Mouse (Mus musculus): ENCODE results near the gene Pde4b. TPM values are rescaled to one million over a fixed set of nuclear protein-coding genes. Genes with fewer than 3 reads are reported as not detected.

Pde4b gene
- polyA plus RNA-seq, 1 experiment from 2014 or later = 2.5 TPM

DNA sequence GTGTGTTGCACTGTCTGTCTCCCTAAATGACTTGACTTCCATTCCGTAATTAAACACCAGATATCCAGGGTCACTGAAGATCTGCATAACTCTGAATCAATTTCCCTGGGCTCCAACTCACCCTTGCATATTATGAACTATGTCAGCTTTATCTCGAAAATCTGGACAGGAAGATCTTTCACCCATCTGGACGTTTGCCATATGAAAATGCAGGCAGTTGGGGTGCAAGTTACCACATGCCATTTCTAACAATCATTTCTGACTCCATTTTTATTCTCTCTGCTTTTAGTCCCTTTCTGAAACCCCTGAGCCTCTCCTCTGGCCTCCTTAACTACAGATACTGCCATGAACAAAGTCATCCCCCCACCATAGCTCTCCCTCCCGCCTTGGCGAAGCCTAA is 407.7 kb downstream of the Pde4b start:
- in situ Hi-C loops (cut with MboI; ENCODE audit: low pct_unique_long_range_greater_than_20kb) = loop anchor here (5.0 to 25.0 kb wide), 2 partner anchors 157 to 467 kb away; no protein-coding TSS in a partner anchor
- no peaks in the 10 kb centered on the region for H3K27me3 ChIP-seq
- CTCF ChIA-PET = no interaction called here
- no peak for TF ChIP-seq CTCF (IDR thresholded peaks at IDR 0.05)
- DNase-seq (ENCODE audit: low read depth, low spot score) (no peak), ATAC-seq (no peak)
- POLR2A ChIA-PET = interaction anchor here (0.6 kb wide), 1 partner anchor 35 kb away, joined by 3 read pairs; no protein-coding TSS in a partner anchor

DNA sequence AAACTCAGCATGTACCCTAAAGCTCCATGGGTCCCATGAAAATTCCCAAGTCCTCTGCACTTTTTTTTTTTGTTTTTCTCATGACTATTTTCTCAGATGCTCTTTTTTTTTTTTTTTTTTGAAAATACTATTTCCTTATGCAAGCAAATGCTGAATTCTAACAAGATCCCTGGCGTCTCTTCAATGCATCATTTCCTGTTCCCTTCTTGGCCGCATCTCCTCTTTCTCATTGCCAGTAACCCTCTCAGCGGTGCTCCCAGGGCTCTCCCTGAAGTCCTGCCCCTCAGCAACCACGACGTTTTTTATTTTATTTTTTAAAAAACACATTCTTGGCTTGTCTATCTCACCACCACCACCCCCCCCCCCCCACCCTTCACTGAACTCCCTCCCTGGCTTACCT is 408.1 kb downstream of the Pde4b start:
- ChIA-PET POLR2A (interaction anchor here (0.6 kb wide), 1 partner anchor 35 kb away, joined by 3 read pairs; no protein-coding TSS in a partner anchor), CTCF (no interaction called here)
- in situ Hi-C loops (cut with MboI; ENCODE audit: low pct_unique_long_range_greater_than_20kb) = loop anchor here (5.0 to 25.0 kb wide), 2 partner anchors 157 to 467 kb away; no protein-coding TSS in a partner anchor
- H3K27me3 ChIP-seq = no peaks in the 10 kb centered on the region
- TF ChIP-seq CTCF (IDR thresholded peaks at IDR 0.05) = no peak
- DNase-seq (ENCODE audit: low read depth, low spot score) (no peak), ATAC-seq (no peak)

DNA sequence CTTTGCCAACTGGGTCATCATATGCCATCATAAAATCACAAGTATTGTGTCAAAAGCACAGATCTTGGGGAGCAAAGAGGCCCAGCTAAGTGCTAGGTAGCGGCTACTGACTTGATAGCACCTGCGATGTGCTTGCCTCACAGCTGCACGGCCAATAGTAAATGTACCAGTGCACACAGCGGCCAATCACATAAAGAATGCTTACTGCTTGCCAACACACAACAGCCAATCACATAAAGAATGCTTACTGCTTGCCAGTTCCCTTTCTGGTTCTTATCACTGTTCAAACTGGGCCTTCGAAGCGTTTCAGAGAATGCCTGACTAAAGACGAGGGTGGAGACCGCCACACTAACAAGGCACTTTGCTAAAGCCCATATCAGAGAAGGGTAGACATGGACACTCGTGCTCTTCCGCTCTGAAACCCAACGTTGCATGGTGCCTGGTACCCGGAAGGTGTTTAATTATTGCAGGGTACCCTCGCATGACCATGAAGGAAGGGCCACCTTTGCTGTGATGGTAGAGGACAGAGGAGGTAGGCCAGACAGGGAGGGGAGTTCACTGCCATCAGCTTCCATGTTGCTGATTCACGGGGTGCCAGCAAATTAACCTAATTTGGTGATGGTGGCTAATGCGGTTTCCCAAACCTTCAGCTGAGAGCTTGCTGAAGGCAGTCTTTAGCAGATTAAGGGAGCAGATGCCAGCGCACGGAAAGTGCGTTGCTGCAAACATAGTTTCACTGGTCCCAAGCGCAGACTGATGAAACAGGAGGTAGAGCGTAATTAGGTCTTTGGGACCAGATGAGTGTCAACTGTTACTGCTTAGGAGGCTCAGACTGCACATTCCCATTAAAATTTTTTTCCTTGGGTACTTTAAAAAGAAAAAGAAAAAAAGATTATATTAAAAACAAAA is 409.2 kb downstream of the Pde4b start:
- in situ Hi-C loops (cut with MboI; ENCODE audit: low pct_unique_long_range_greater_than_20kb) = loop anchor here (5.0 to 25.0 kb wide), 2 partner anchors 156 to 466 kb away; no protein-coding TSS in a partner anchor
- no peak for TF ChIP-seq CTCF (IDR thresholded peaks at IDR 0.05)
- ATAC-seq = no peak
- H3K27me3 ChIP-seq = no peaks in the 10 kb centered on the region
- CTCF ChIA-PET = interaction anchor here (1.4 kb wide), 1 partner anchor 80 kb away, joined by 4 read pairs; no protein-coding TSS in a partner anchor
- POLR2A ChIA-PET = no interaction called here
- DNase-seq (ENCODE audit: low read depth, low spot score) = no peak

DNA sequence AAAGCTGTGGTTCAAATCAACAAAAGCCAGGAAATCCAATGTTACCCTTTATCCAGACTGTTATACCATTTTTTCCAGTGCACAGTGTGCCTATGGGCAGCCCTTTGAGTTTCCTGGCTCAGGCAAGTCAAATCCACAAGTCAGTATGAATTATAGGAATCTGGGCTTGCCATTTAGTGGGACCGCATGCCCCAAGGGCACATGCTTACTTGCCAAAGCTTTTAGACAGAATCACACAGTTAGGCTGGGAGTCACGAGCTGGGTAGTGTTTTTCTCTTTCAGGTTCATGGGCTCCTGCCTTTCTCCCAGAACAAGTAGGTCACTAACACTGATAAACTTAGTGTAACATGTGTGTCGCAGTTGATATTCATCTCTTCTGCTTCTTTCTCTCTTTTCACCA is 409.9 kb downstream of the Pde4b start:
- no peak for TF ChIP-seq CTCF (IDR thresholded peaks at IDR 0.05)
- in situ Hi-C loops (cut with MboI; ENCODE audit: low pct_unique_long_range_greater_than_20kb) = loop anchor here (5.0 to 25.0 kb wide), 2 partner anchors 155 to 465 kb away; no protein-coding TSS in a partner anchor
- ChIA-PET CTCF (interaction anchor here (1.4 kb wide), 1 partner anchor 79 kb away, joined by 4 read pairs; no protein-coding TSS in a partner anchor), POLR2A (no interaction called here)
- H3K27me3 ChIP-seq = no peaks in the 10 kb centered on the region
- ATAC-seq (no peak), DNase-seq (ENCODE audit: low read depth, low spot score) (no peak)

DNA sequence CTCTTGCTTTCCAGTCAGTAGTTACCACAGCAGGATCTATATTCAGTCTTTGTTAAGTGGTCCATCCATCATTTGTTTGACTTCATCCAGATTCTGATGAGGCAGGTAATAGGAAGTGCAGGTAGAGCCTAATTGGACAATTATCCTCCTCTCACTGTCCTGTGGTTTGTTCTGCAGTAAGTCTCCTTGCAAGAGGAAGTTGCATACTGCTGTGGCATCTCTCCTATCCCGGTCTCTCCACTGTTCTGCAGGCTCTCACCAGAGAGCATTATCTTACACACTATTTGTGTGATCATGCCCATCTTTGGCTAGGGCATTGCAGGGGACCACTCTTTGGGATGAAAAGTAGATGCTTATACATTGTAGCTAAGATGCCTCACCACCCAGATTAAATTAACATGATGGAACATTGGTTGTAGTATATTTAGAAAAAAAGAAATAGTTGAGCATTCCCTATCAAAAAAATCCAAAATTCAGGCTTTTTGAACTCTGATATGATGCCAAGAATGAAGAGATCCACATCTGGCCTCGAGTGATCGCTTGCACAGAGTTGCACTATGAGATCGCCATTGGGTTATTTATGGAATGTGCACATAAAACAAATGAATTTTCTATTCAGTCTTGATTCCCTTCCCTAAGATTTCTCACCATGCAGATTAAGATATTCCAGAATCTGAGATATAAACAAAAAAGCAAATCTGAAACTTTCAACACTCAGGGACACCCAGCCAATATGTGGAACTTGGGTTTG is 411.0 kb downstream of the Pde4b start:
- ATAC-seq (no peak), DNase-seq (ENCODE audit: low read depth, low spot score) (no peak)
- POLR2A ChIA-PET = no interaction called here
- CTCF ChIA-PET = interaction anchor here (1.4 kb wide), 1 partner anchor 78 kb away, joined by 4 read pairs; no protein-coding TSS in a partner anchor
- H3K27me3 ChIP-seq = no peaks in the 10 kb centered on the region
- in situ Hi-C loops (cut with MboI; ENCODE audit: low pct_unique_long_range_greater_than_20kb) = loop anchor here (5.0 to 25.0 kb wide), 2 partner anchors 154 to 464 kb away; no protein-coding TSS in a partner anchor
- no peak for TF ChIP-seq CTCF (IDR thresholded peaks at IDR 0.05)

DNA sequence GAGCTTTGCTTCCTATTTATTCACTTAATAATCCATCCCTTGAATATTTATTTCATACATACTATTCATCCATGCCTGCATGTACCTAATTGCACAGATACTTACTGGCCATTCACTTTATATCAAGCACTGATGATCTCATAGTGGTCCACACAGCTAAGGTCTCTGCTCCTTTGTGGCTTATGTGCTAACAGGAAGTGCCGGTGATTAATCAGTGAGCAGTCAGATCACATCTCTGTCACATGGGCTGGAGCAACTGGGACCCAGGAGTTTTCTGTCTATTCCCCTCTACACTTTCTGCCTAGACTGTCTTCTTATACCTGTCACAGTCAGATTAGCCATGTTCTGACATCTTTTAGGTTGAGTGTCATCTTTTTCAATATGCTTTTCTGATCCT is 411.6 kb downstream of the Pde4b start:
- in situ Hi-C loops (cut with MboI; ENCODE audit: low pct_unique_long_range_greater_than_20kb) = loop anchor here (5.0 to 25.0 kb wide), 2 partner anchors 153 to 463 kb away; no protein-coding TSS in a partner anchor
- no peak for TF ChIP-seq CTCF (IDR thresholded peaks at IDR 0.05)
- POLR2A ChIA-PET = no interaction called here
- no peak for ATAC-seq
- CTCF ChIA-PET = interaction anchor here (1.5 kb wide), 1 partner anchor 11 kb away, joined by 3 read pairs; no protein-coding TSS in a partner anchor
- DNase-seq (ENCODE audit: low read depth, low spot score) = no peak
- no peaks in the 10 kb centered on the region for H3K27me3 ChIP-seq

DNA sequence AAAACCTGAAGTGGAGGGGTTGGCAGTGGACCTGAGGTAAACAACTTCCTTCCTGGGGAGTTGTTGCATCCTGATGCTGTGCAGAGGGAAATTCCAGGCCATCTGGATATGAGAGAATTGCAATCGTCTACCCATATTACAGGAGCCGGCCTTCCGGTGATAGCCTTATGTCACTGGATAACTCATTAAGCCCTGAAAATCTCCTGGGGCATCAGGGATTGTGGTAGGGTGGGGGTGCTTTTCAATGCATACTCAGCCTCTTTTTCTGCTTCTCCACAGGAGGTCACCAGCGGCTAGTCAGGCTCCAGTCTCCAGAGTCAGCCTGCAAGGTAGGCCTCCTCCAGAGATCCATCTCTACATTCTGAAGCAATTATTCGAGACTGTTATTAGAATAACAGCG is 418.4 kb downstream of the Pde4b start:
- no peak for TF ChIP-seq CTCF (IDR thresholded peaks at IDR 0.05)
- ChIA-PET CTCF (no interaction called here), POLR2A (no interaction called here)
- DNase-seq (ENCODE audit: low read depth, low spot score) (no peak), ATAC-seq (no peak)
- H3K27me3 ChIP-seq = no peaks in the 10 kb centered on the region
- in situ Hi-C loops (cut with MboI; ENCODE audit: low pct_unique_long_range_greater_than_20kb) = no loop called here

DNA sequence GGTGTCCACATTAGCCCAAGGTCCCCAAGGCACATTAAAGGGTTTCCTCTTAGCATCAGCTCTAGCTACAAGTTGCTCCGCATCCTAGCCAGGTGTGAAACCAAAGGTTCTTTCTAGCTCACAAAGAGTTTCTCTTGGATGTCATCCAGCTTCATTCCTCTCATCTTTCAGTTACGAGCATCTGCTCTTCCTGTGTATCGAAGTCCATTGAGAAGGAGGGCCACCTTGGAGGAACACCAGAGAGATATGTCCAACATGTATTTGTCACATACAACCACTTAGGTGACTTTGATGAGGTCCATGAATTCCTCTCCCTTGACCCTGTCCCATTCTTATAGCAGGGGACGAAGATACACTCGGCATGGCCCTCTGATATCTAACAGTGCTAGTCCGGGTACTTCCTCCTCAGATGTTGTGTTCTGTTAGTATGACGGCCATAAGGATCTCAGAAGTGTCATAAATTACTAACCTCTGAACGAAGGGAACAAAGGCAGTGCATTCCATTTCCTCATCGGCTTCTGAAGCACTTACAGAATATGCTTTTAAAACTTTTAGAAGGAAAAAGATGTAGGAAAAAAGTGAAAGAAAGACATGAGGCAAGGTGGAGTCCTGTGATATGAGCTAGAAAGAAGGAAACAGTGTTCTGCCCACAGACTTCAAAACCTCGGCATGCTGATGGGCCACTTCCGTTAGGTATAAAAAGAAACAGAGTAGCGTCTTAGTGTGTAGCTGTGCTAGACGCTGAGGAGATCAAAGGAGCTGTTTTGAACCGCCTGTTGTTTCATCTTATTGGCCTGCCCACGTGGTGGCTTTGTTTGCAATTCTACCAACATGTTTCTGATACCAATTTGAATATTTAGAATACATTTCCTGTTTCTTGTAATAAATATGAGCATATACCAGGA is 419.3 kb downstream of the Pde4b start:
- POLR2A ChIA-PET = no interaction called here

DNA sequence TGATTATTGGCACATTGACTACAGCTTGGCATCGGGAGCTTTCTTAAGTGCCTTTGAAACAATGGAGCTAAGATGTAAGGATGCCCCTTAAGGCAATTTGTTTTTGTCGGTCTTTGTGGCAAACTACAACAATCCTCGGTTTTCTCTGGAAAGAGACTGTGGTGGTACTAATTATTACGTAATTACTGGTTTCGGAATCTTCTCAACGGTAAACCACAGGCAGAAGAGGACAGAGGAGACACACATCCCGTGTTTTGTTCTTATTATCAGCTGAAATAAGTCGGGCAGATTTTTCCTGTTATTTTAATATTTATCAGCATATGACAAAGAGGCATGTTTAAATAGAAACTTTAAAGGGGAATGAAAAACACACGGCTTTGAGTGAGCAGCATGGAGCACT is 420.0 kb downstream of the Pde4b start:
- DNase-seq (ENCODE audit: low read depth, low spot score) = no peak
- ChIA-PET POLR2A (no interaction called here), CTCF (interaction anchor here (1.4 kb wide), 1 partner anchor 61 kb away, joined by 4 read pairs; no protein-coding TSS in a partner anchor)
- no peak for ATAC-seq
- TF ChIP-seq CTCF (IDR thresholded peaks at IDR 0.05) = no peak
- in situ Hi-C loops (cut with MboI; ENCODE audit: low pct_unique_long_range_greater_than_20kb) = no loop called here
- no peaks in the 10 kb centered on the region for H3K27me3 ChIP-seq

More for the DNA sequence above, 419.3 kb downstream of the Pde4b start:
- ATAC-seq = no peak
- in situ Hi-C loops (cut with MboI; ENCODE audit: low pct_unique_long_range_greater_than_20kb) = no loop called here
- CTCF ChIA-PET = interaction anchor here (1.4 kb wide), 1 partner anchor 62 kb away, joined by 4 read pairs; no protein-coding TSS in a partner anchor
- no peak for TF ChIP-seq CTCF (IDR thresholded peaks at IDR 0.05)
- DNase-seq (ENCODE audit: low read depth, low spot score) = no peak
- H3K27me3 ChIP-seq = no peaks in the 10 kb centered on the region
